Mouse (Mus musculus): ENCODE results near the gene Trip13.
A peak's percentile ranks its signal among the peaks of the same experiment; 100 is the strongest.

The Trip13 gene

GRCm38 (mm10) chr13:73937321-73938176 lies at the start of gene Trip13, which contains the start of gene Brd9:
Gene Trip13 (minus strand): TSS chr13:73937784.
Gene Brd9 (plus strand): TSS chr13:73937811.
- peak; percentile 87 for DNase-seq (ENCODE audit: low spot score)

- no peak for DNase-seq (ENCODE audit: low spot score)
Observed at GRCm38 (mm10) chr13:73976935-73977334, 39.4 kb upstream of the Trip13 start.

GRCm38 (mm10) chr13:73974523-73974922 lies 36.9 kb upstream of the Trip13 start:
- no peak for DNase-seq (ENCODE audit: low spot score)

- DNase-seq (ENCODE audit: low spot score), result peak; percentile 91
Observed at GRCm38 (mm10) chr13:73970545-73971448, 33.2 kb upstream of the Trip13 start.

GRCm38 (mm10) chr13:73963551-73963950 lies 26.0 kb upstream of the Trip13 start, which contains the start of gene Zdhhc11:
Gene Zdhhc11 (plus strand): TSS chr13:73963851.
- no peak for DNase-seq (ENCODE audit: low spot score)

GRCm38 (mm10) chr13:73961177-73961576 lies 23.6 kb upstream of the Trip13 start:
- DNase-seq (ENCODE audit: low spot score), result peak; percentile 26

- no peak for DNase-seq (ENCODE audit: low spot score)
Observed at GRCm38 (mm10) chr13:73960117-73960652, 22.6 kb upstream of the Trip13 start.

- DNase-seq (ENCODE audit: low spot score), result no peak
Observed at GRCm38 (mm10) chr13:73955531-73955930, 17.9 kb upstream of the Trip13 start.

GRCm38 (mm10) chr13:73954666-73955065 lies 17.1 kb upstream of the Trip13 start:
- DNase-seq (ENCODE audit: low spot score), result no peak

- DNase-seq (ENCODE audit: low spot score), result no peak
Observed at GRCm38 (mm10) chr13:73953551-73954130, 16.1 kb upstream of the Trip13 start.

- no peak for DNase-seq (ENCODE audit: low spot score)
Observed at GRCm38 (mm10) chr13:73944606-73945005, 7.0 kb upstream of the Trip13 start.

GRCm38 (mm10) chr13:73939101-73939500 lies 1.5 kb upstream of the Trip13 start:
- no peak for DNase-seq (ENCODE audit: low spot score)

- no peak for DNase-seq (ENCODE audit: low spot score)
Observed at GRCm38 (mm10) chr13:73938177-73938560, 585 bp upstream of the Trip13 start.

GRCm38 (mm10) chr13:73936938-73937320 lies 655 bp downstream of the Trip13 start:
- DNase-seq (ENCODE audit: low spot score), result no peak

- DNase-seq (ENCODE audit: low spot score), result no peak
Observed at GRCm38 (mm10) chr13:73932201-73932600, 5.4 kb downstream of the Trip13 start.

- no peak for DNase-seq (ENCODE audit: low spot score)
Observed at GRCm38 (mm10) chr13:73913066-73913465, 24.5 kb downstream of the Trip13 start.

GRCm38 (mm10) chr13:73907683-73908412 lies 29.7 kb downstream of the Trip13 start:
- peak; percentile 67 for DNase-seq (ENCODE audit: low spot score)

GRCm38 (mm10) chr13:73907136-73907535 lies 30.4 kb downstream of the Trip13 start:
- DNase-seq (ENCODE audit: low spot score), result no peak

GRCm38 (mm10) chr13:73897561-73897960 lies 40.0 kb downstream of the Trip13 start:
- peak; percentile 35 for DNase-seq (ENCODE audit: low spot score)

GRCm38 (mm10) chr13:73892493-73893178 lies 44.9 kb downstream of the Trip13 start:
- DNase-seq (ENCODE audit: low spot score), result no peak

GRCm38 (mm10) chr13:73887415-73887874 lies 50.1 kb downstream of the Trip13 start:
- DNase-seq (ENCODE audit: low spot score), result peak; percentile 69
